Mouse (Mus musculus) thymus, postnatal 0 days (tissue): ENCODE results near the gene Vps52. TPM values are rescaled to one million over a fixed set of nuclear protein-coding genes. Genes with fewer than 3 reads are reported as not detected.
A peak's percentile ranks its signal among the peaks of the same experiment; 100 is the strongest.

ENCODE experiments used
- DNase-seq: peaks from one replicate; pipeline ENCODE4 v3.0.0-alpha.2; 2015; ENCODE audit warnings: low spot score
- polyA plus RNA-seq: library from polyadenylated mRNA; unstranded; fragments of >200 nt; fragmentation: Nextera tagmentation; extraction: Ambion mirVana; gene quantifications from 2 replicates; pipeline ENCODE4 v1.2.1, GENCODE M21; 2015

Vps52 gene
- polyA plus RNA-seq: 43.6 and 46.1 TPM in 2 replicates

- DNase-seq: peak; percentile 98
Observed at GRCm38 (mm10) chr17:33955555-33956214, at the start of gene Vps52, which contains the start of gene Rps18. Gene Vps52 (plus strand): TSS chr17:33955812. Gene Rps18 (minus strand): TSS chr17:33956001.

- DNase-seq: peak; percentile 19
Observed at GRCm38 (mm10) chr17:33908331-33909076, 47.1 kb upstream of the Vps52 start.

- peak; percentile 99 for DNase-seq
Observed at GRCm38 (mm10) chr17:33909077-33909868, 46.3 kb upstream of the Vps52 start, which contains the start of gene Daxx. Gene Daxx (plus strand): TSS chr17:33909414.

- DNase-seq: peak; percentile 46
Observed at GRCm38 (mm10) chr17:33909869-33910250, 45.8 kb upstream of the Vps52 start.

- DNase-seq: peak; percentile 29
Observed at GRCm38 (mm10) chr17:33910346-33911051, 45.1 kb upstream of the Vps52 start.

GRCm38 (mm10) chr17:33911052-33911812 lies 44.4 kb upstream of the Vps52 start:
- DNase-seq: no peak

- no peak for DNase-seq
Observed at GRCm38 (mm10) chr17:33911813-33912414, 43.7 kb upstream of the Vps52 start.

- no peak for DNase-seq
Observed at GRCm38 (mm10) chr17:33913264-33913663, 42.3 kb upstream of the Vps52 start.

- DNase-seq: no peak
Observed at GRCm38 (mm10) chr17:33913905-33914304, 41.7 kb upstream of the Vps52 start.

GRCm38 (mm10) chr17:33914969-33915391 lies 40.6 kb upstream of the Vps52 start:
- no peak for DNase-seq

GRCm38 (mm10) chr17:33915671-33916250 lies 39.9 kb upstream of the Vps52 start, which contains the start of the genes Tapbp and Zbtb22:
Gene Tapbp (plus strand): TSS chr17:33915899.
Gene Zbtb22 (plus strand): TSS chr17:33915904.
- DNase-seq: peak; percentile 97

- peak; percentile 83 for DNase-seq
Observed at GRCm38 (mm10) chr17:33916294-33916693, 39.3 kb upstream of the Vps52 start.

GRCm38 (mm10) chr17:33916847-33917655 lies 38.6 kb upstream of the Vps52 start:
- DNase-seq: no peak

GRCm38 (mm10) chr17:33917656-33918292 lies 37.8 kb upstream of the Vps52 start:
- DNase-seq: no peak

- no peak for DNase-seq
Observed at GRCm38 (mm10) chr17:33918293-33919203, 37.1 kb upstream of the Vps52 start.

GRCm38 (mm10) chr17:33919351-33920281 lies 36.0 kb upstream of the Vps52 start:
- DNase-seq: peak; percentile 65
